Mouse (Mus musculus) ES-Bruce4 (cell line): ENCODE measurements at regions not wholly inside any gene's neighbourhood (a gene's known extent, or its start where the extent isn't known, plus 50 kb on each side); places are given as distances from the start of the nearest gene placed in this dataset.

ENCODE experiments used
- CTCF ChIP-seq: IDR thresholded peaks from one replicate; pipeline ENCODE4 v1.8.1; 2011; ENCODE audit warnings: low read depth, low read length
- EP300 ChIP-seq: IDR thresholded peaks from 2 replicates; pipeline ENCODE4 v1.6.1; 2011; ENCODE audit warnings: low read depth, low read length; ENCODE audit not compliant: insufficient read depth
- POLR2A ChIP-seq: IDR thresholded peaks from one replicate; pipeline ENCODE4 v1.8.1; 2011; ENCODE audit warnings: low read length; ENCODE audit not compliant: insufficient read depth

- no peak for TF ChIP-seq POLR2A
- TF ChIP-seq EP300 = no peak
- TF ChIP-seq CTCF = no peak
These were observed 680.9 kb upstream of the Negr1 start for GRCm38 (mm10) chr3:155880722-155881121.
